ENCODE assay signal across 20 mouse cellular contexts in genomic region chr7:139883545-139883944, GRCm38 (mm10). TPM values are rescaled to one million over a fixed set of nuclear protein-coding genes. Genes with fewer than 3 reads are reported as not detected.
"Had no signal": no experiment of that assay in that cellular context is flagged by ENCODE, and none has a peak within 500 bp of the region (broad histone marks: within the 10 kb centered on the region; RNA-seq: fewer than 3 reads in every experiment).

No protein-coding gene starts in this region.

- H3K4me3 ChIP-seq: lung, embryonic 15.5 days; megakaryocyte, embryonic 14.5 days; midbrain, embryonic 13.5 days; midbrain, embryonic 15.5 days; neural tube, embryonic 12.5 days had no signal

- H3K27ac ChIP-seq: lung, embryonic 15.5 days; macrophage; midbrain, embryonic 13.5 days; midbrain, embryonic 15.5 days; neural tube, embryonic 12.5 days had no signal

- DNase-seq: liver, postnatal 0 days; lung, adult 2 months; lung, postnatal 14 days; lung, postnatal 36 days; right cerebral cortex, postnatal 14 days; right cerebral cortex, postnatal 4 days; spleen, adult 18-20 months; thymus, adult 18-20 months; thymus, postnatal 14 days; thymus, postnatal 36 days had no signal

- H3K4me1 ChIP-seq: lung, embryonic 15.5 days; megakaryocyte, embryonic 14.5 days; midbrain, embryonic 13.5 days; midbrain, embryonic 15.5 days; neural tube, embryonic 12.5 days had no signal

- H3K27me3 ChIP-seq: lung, embryonic 15.5 days; midbrain, embryonic 13.5 days; midbrain, embryonic 15.5 days; neural tube, embryonic 12.5 days had no signal

RNA-seq across cellular contexts. Expression of gene Kndc1, which starts 11.0 kb away (rescaled TPM):
- total RNA-seq: megakaryocyte progenitor cell, adult 5-6 weeks; monocyte, adult 5-6 weeks; neutrophil, adult 5-6 weeks had no signal
- polyA plus RNA-seq: liver, postnatal 0 days; macrophage had no signal

RNA-seq across cellular contexts. Expression of gene Adgra1, which starts 49.6 kb away (rescaled TPM):
- total RNA-seq: megakaryocyte progenitor cell, adult 5-6 weeks; monocyte, adult 5-6 weeks; neutrophil, adult 5-6 weeks had no signal
- polyA plus RNA-seq: liver, postnatal 0 days; lung, embryonic 15.5 days; macrophage; thymus, postnatal 0 days had no signal
